Mouse (Mus musculus): ENCODE measurements around the gene H2-D1. TPM values are rescaled to one million over a fixed set of nuclear protein-coding genes. Genes with fewer than 3 reads are reported as not detected.

Gene H2-D1
- polyA plus RNA-seq, 2 experiments = 26.0 to 53.9 TPM

DNA sequence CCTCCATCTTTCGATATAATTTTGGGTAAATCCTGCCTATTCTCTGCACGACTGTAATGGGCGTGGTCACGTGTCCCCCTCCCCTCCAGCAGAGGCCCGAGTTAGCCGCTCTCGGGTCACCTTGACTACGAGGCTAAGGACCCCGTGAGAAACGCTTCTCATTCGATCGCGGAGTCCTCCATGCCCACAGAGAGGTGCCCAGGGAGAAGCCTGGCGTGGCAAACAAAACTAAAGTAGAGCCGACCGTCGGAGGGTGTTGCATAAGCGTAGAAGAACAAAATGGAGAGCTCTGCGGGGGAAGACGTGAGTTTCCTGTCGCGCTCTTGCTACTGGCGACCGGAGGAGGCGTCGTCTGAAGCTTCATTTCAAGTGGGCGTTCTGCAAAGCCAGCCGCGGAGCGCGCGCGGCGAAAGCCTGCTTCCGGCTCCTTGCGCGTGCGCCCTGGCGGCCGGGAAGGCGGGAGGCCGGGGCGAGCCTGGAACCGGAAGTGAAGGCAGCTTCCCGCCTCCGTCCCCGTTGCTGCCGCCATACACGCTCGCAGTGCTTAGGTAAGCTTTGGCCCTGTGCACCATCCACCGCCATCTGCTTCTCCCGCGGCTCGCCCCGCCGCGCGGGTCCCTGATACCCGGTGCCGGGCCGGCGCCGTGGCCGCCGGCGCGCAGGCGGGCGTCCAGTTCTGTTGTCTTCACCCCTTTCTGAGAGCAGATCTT lies 21.1 kb upstream of the H2-D1 start, which contains the start of gene Ddx39b:
Gene Ddx39b (plus strand): TSS at position 442 of the 710 bp plus-strand sequence.
- Histone ChIP-seq H3K9ac (ENCODE audit: low read depth, low read length, severe bottlenecking) (peak within 1 kb of the TSS; percentile 100), H3K4me3 (replicated peaks; ENCODE audit: low read length) (peak within 1 kb of the TSS; percentile 100), H3K4me2 (replicated peaks; ENCODE audit: low read depth, low read length, severe bottlenecking) (peak within 1 kb of the TSS; percentile 75), H3K4me1 (ENCODE audit: control insufficient read depth, insufficient read depth, low read length) (peaks cover 21% of the 10 kb centered on the region), H3K27me3 (ENCODE audit: control insufficient read depth, insufficient read depth, low read length) (no peaks in the 10 kb centered on the region), H3K9me3 (ENCODE audit: control insufficient read depth, low read length) (no peaks in the 10 kb centered on the region), H3K27ac (replicated peaks; ENCODE audit: low read depth, low read length) (peak within 1 kb of the TSS; percentile 98), H3K36me3 (ENCODE audit: control insufficient read depth, insufficient read depth, low read length) (peaks cover 35% of the 10 kb centered on the region)
- ATAC-seq (ENCODE audit: low FRiP score, low read depth) (peak; percentile 93), DNase-seq (ENCODE audit: low spot score) (peak; percentile 98)
- TF ChIP-seq POLR2A (IDR thresholded peaks at IDR 0.05; ENCODE audit: borderline replicate concordance, extremely low read depth, insufficient read depth, insufficient read length) = 0 out of 2 replicates have a peak, but pooled peaks have one; percentile 52
- WGBS = 4% methylated on average over 63 of the region's 69 CpGs

DNA sequence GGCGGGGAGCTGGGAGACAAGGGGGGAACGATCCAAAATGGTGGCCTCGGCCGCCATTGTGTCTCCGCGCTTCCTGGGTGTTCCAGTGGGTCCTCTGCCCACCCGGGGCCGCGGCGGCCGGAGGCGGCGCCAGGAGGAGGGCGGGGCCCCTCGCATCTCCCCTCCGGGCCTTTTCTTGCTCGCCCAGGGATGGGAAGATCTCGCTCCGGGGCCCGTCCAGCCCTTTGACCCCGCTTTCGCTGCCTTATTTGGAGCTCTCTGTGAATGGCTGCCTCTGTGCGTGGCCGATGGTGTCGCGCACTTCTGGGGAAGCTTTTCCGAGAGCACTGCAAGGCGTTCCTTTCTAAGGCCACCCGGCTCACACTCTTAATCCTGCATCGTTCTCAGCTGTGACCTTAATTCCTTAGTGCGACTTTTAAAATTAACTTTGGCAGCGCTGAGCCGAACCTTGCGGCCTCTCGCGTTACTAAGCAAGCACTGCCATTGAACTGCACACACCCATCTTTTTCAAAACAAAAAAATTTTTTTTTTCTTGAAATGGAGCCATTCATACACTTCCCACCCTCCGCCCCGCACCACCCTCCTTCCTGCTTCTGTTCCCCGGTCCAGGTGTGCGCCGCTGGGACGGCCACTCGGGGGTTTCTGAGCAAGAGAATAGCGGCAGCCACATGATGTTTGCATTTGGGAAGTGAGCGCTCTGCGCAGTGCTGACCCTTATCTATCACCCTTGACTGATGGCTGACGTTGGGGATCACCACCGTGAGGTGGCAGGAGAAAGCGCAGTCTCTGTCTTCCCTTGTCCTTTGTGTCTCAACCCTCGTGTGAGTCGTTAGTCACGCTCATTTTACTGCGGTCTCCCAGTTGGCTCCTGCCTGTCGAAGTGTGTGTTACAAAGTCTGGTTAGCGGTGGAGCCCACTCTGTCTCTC lies 20.3 kb upstream of the H2-D1 start:
- peak overlapping the region; percentile 98 for H3K27ac ChIP-seq (replicated peaks; ENCODE audit: low read depth, low read length)
- ATAC-seq (ENCODE audit: low FRiP score, low read depth) (peak; percentile 32), DNase-seq (ENCODE audit: low spot score) (peak; percentile 58)
- H3K4me1 ChIP-seq (ENCODE audit: control insufficient read depth, insufficient read depth, low read length) = peaks cover 19% of the 10 kb centered on the region
- peak overlapping the region; percentile 100 for H3K4me3 ChIP-seq (replicated peaks; ENCODE audit: low read length)
- WGBS = under 1% methylated on average over 48 of the region's 55 CpGs
- H3K9me3 ChIP-seq (ENCODE audit: control insufficient read depth, low read length) = no peaks in the 10 kb centered on the region
- peak overlapping the region; percentile 75 for H3K4me2 ChIP-seq (replicated peaks; ENCODE audit: low read depth, low read length, severe bottlenecking)
- TF ChIP-seq POLR2A (IDR thresholded peaks at IDR 0.05; ENCODE audit: borderline replicate concordance, extremely low read depth, insufficient read depth, insufficient read length) = peak; percentile 49; the same call in 1 of the 2 replicates
- no peaks in the 10 kb centered on the region for H3K27me3 ChIP-seq (ENCODE audit: control insufficient read depth, insufficient read depth, low read length)
- peaks cover 44% of the 10 kb centered on the region for H3K36me3 ChIP-seq (ENCODE audit: control insufficient read depth, insufficient read depth, low read length)
- H3K9ac ChIP-seq (ENCODE audit: low read depth, low read length, severe bottlenecking) = peak overlapping the region; percentile 100

DNA sequence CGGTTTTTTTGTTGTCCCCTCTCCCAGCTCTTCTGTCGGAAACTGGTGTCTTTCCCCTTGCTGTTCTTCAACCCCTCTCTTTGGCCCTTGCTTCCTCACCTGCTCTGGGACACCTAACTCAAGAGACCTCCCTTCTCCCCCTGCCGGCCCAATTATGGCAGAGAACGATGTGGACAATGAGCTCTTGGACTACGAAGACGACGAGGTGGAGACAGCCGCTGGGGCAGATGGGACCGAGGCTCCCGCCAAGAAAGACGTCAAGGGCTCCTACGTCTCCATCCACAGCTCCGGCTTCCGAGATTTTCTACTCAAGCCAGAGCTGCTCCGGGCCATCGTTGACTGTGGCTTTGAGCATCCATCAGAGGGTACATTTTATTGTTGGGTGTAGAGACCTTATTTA lies 19.4 kb upstream of the H2-D1 start:
- no peak for TF ChIP-seq POLR2A (IDR thresholded peaks at IDR 0.05; ENCODE audit: borderline replicate concordance, extremely low read depth, insufficient read depth, insufficient read length)
- H3K36me3 ChIP-seq (ENCODE audit: control insufficient read depth, insufficient read depth, low read length) = peaks cover 52% of the 10 kb centered on the region
- peaks cover 19% of the 10 kb centered on the region for H3K4me1 ChIP-seq (ENCODE audit: control insufficient read depth, insufficient read depth, low read length)
- peak overlapping the region; percentile 75 for H3K4me2 ChIP-seq (replicated peaks; ENCODE audit: low read depth, low read length, severe bottlenecking)
- no peak for ATAC-seq (ENCODE audit: low FRiP score, low read depth)
- peak; percentile 36 for DNase-seq (ENCODE audit: low spot score)
- 4% methylated on average over 16 of the region's 16 CpGs for WGBS
- H3K9me3 ChIP-seq (ENCODE audit: control insufficient read depth, low read length) = no peaks in the 10 kb centered on the region
- peak overlapping the region; percentile 100 for H3K9ac ChIP-seq (ENCODE audit: low read depth, low read length, severe bottlenecking)
- peak overlapping the region; percentile 98 for H3K27ac ChIP-seq (replicated peaks; ENCODE audit: low read depth, low read length)
- H3K4me3 ChIP-seq (replicated peaks; ENCODE audit: low read length) = peak overlapping the region; percentile 100
- no peaks in the 10 kb centered on the region for H3K27me3 ChIP-seq (ENCODE audit: control insufficient read depth, insufficient read depth, low read length)

DNA sequence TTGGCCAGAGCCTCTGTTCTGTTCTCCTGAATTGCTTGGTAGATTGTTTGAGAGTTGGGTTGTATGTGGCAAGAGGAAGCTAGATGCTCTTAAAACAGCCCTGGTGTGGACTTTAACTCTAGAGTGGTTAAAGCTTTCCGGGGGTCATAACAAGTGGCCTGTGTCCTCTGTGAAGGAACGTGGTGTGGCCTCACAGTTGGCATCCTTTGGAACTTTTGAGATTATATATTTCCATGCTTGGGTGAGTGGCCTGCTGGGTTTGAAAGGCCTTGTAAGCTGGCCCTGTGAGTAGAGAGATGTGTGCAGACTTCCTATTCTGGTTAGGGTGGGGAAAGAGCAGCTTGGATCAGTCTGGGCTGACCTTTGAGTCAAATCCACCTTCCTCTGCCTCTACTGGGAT lies 17.5 kb upstream of the H2-D1 start:
- no peak for ATAC-seq (ENCODE audit: low FRiP score, low read depth)
- H3K27me3 ChIP-seq (ENCODE audit: control insufficient read depth, insufficient read depth, low read length) = no peaks in the 10 kb centered on the region
- H3K4me3 ChIP-seq (replicated peaks; ENCODE audit: low read length) = peak overlapping the region; percentile 2
- WGBS = 77% methylated on average over 2 of the region's 2 CpGs
- no peak for DNase-seq (ENCODE audit: low spot score)
- no peak for TF ChIP-seq POLR2A (IDR thresholded peaks at IDR 0.05; ENCODE audit: borderline replicate concordance, extremely low read depth, insufficient read depth, insufficient read length)
- peaks cover 19% of the 10 kb centered on the region for H3K4me1 ChIP-seq (ENCODE audit: control insufficient read depth, insufficient read depth, low read length)
- H3K9me3 ChIP-seq (ENCODE audit: control insufficient read depth, low read length) = no peaks in the 10 kb centered on the region
- H3K36me3 ChIP-seq (ENCODE audit: control insufficient read depth, insufficient read depth, low read length) = peaks cover 71% of the 10 kb centered on the region
- H3K27ac ChIP-seq (replicated peaks; ENCODE audit: low read depth, low read length) = no peak overlapping the region
- peak overlapping the region; percentile 75; the same call in 1 of the 2 replicates for H3K4me2 ChIP-seq (replicated peaks; ENCODE audit: low read depth, low read length, severe bottlenecking)
- H3K9ac ChIP-seq (ENCODE audit: low read depth, low read length, severe bottlenecking) = 0 out of 2 replicates have a peak overlapping the region, but pooled peaks have one; percentile 100

Measured in limb, embryonic 14.5 days (tissue).